Mouse (Mus musculus) spleen, adult 2 months (tissue): ENCODE measurements around the gene Hist1h2bj.

Experiments used
- CTCF ChIP-seq: fragments of 200-500 bp; IDR thresholded peaks from 2 replicates; pipeline ENCODE4 v1.5.1; 2011; ENCODE audit warnings: mild to moderate bottlenecking, inconsistent platforms; ENCODE audit not compliant: insufficient read depth, insufficient read length, insufficient replicate concordance; ENCODE audit errors: extremely low read depth
- POLR2A ChIP-seq: fragments of 200-500 bp; IDR thresholded peaks from 2 replicates; pipeline ENCODE4 v1.6.1; 2011; ENCODE audit warnings: low read depth, low read length, inconsistent platforms

DNA sequence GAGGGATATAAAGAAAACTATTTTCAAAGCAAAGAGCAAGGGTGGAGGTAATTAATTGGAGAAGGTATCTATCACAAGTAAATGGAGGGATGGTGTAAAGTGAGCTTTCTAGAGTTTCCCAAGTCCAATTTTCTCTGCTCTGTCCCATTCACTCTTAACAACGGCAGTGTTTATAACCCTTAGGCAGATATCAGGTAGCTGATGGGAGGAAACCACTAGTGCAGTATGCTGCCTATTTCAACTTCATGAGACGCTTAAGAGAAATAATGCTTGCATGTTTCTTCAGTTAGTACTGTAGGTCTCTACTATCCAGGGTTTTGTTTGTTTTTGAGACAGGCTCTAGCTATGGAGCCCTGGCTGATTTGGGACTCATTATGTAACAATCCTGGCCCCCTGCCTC lies 5.6 kb upstream of the Hist1h2bj start:
- TF ChIP-seq CTCF: no peak
- TF ChIP-seq POLR2A: no peak
